Comparison of ENCODE assay signal across 8 mouse cellular contexts in the genomic region with DNA sequence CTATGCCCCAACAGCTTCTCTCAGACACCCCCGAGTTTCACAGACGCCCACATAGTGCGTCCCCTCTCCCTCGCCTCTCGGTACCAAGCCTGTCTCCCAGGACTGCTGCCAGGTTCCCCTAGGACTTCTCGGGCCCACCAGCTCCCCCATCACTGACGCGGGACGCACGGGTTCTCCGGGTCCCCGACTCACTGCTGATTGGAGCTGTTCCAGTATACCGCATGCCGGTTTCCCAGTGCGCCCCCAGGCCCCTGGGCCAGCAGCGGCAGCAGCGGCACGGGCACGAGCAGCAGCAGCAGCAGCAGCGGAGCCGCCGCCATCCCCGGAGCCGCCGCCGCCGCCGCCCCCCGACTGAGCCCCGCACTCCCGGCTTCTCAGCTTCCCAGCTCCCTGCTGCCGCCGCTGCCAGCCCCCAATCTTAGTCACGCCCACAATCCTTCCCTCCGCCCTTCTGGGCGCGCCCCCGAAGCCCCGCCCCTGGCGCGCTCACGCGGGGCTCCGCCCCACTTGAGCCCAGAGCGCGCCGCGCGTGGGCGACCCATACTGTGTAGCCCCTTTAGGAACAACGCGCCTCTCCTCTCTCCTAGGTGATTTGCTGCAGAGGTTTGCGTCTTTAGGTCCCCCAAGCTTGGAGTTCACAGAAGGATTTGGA. TPM values are rescaled to one million over a fixed set of nuclear protein-coding genes. Genes with fewer than 3 reads are reported as not detected.
DNase-seq lines count a peak whose midpoint lies in the region; ATAC-seq and TF ChIP-seq lines count a peak whose summit lies in the region.

Efna3 (minus strand) TSS at position 452 of the 652 bp plus-strand sequence.

- no peaks in the 10 kb centered on the region for H3K9me3 ChIP-seq in intestine, postnatal 0 days (ENCODE audit: control insufficient read depth)

- TF ChIP-seq CTCF in intestine, postnatal 0 days (IDR thresholded peaks at IDR 0.05; ENCODE audit: low read depth): no peak

- intact Hi-C loops in left cerebral cortex, postnatal 14 days (cut with DNase I): no loop called here

- ATAC-seq in granulocyte monocyte progenitor cell, adult 5-6 weeks (replicated peaks; ENCODE audit: poor library complexity, severe bottlenecking): peak; percentile 50
- ATAC-seq in intestine, postnatal 0 days: peak; percentile 23; the same call in 1 of the 2 replicates

- peak; percentile 43 to 60 for DNase-seq in cerebellum, adult 18-20 months
- no peak for DNase-seq in cerebellum, adult 9-10 months
- DNase-seq in embryo, embryonic 11 days: peak; percentile 92
- DNase-seq in left cerebral cortex, postnatal 14 days (ENCODE audit: low spot score in 2 of 2): peak; percentile 90 to 93
- DNase-seq in mesoderm, embryonic 11.5 days (ENCODE audit: low read depth, low spot score): peak; percentile 82
- DNase-seq in spleen, postnatal 36 days (ENCODE audit: low spot score in 2 of 2): peak; percentile 25 to 33

- peak within 1 kb of the TSS; percentile 100 for H3K4me2 ChIP-seq in intestine, postnatal 0 days (replicated peaks; ENCODE audit: low read depth)

- under 1% methylated on average over 52 of the region's 53 CpGs for WGBS in intestine, postnatal 0 days

- H3K4me1 ChIP-seq in intestine, postnatal 0 days (replicated peaks; ENCODE audit: control insufficient read depth, insufficient read depth, low read length): peaks cover 7% of the 10 kb centered on the region; the same call in 1 of the 2 replicates

- H3K9ac ChIP-seq in intestine, postnatal 0 days (ENCODE audit: low read depth, low read length): no peak within 1 kb of the TSS

- no peaks in the 10 kb centered on the region for H3K36me3 ChIP-seq in intestine, postnatal 0 days (ENCODE audit: control insufficient read depth, insufficient read depth)

- H3K4me3 ChIP-seq in intestine, postnatal 0 days (ENCODE audit: low read depth, low read length): peak within 1 kb of the TSS; percentile 59

- H3K27ac ChIP-seq in intestine, postnatal 0 days (ENCODE audit: low read depth, low read length): no peak within 1 kb of the TSS

- H3K27me3 ChIP-seq in intestine, postnatal 0 days (replicated peaks; ENCODE audit: control insufficient read depth, insufficient read depth, low read length): peaks cover 41% of the 10 kb centered on the region

RNA-seq across cellular contexts. Expression of gene Efna3, which starts in this region (rescaled TPM):
- not detected in 2 replicates for total RNA-seq in granulocyte monocyte progenitor cell, adult 5-6 weeks (2014; fragmentation: Nextera tagmentation)
- total RNA-seq in granulocyte monocyte progenitor cell, adult 5-6 weeks (2017): not detected in 2 replicates
- polyA plus RNA-seq in intestine, postnatal 0 days (2015; fragmentation: Nextera tagmentation; extraction: Ambion mirVana): 1.4 and 1.6 TPM in 2 replicates
- total RNA-seq in left cerebral cortex, postnatal 14 days (2021): 10 to 100 TPM; 48.5 to 49.6 TPM

Comparison
In these comparisons a context has a peak if more than half of its experiments do, and no peak if none do; other contexts are left out.
1. RNA of gene Efna3 (total RNA-seq): 48.5 to 49.6 TPM in left cerebral cortex, postnatal 14 days; not detected in granulocyte monocyte progenitor cell, adult 5-6 weeks; every median in the first group is over 10 times any median in the second.
2. Peak in ATAC-seq in granulocyte monocyte progenitor cell, adult 5-6 weeks; RNA of the gene not detected or under 1 TPM.